Mouse (Mus musculus): ENCODE results near the gene Prr18. TPM values are rescaled to one million over a fixed set of nuclear protein-coding genes. Genes with fewer than 3 reads are reported as not detected.
A peak's percentile ranks its signal among the peaks of the same experiment; 100 is the strongest.
"Not testable (repeated sequence)": the region's sequence is repeated elsewhere in the genome, so short reads cannot be mapped to it uniquely, and the experiment has no call there.

Gene Prr18
- polyA plus RNA-seq, 1 experiment from 2014 or later = 0.19 TPM

- DNase-seq (ENCODE audit: low read depth, low spot score) (no peak), ATAC-seq (peak; percentile 50)
- CTCF ChIA-PET = interaction anchor here (1.9 kb wide), 1 partner anchor 41 kb away, joined by 5 read pairs; no protein-coding TSS in a partner anchor
- no peaks in the 10 kb centered on the region for H3K27me3 ChIP-seq
- in situ Hi-C loops (cut with MboI; ENCODE audit: low pct_unique_long_range_greater_than_20kb) = no loop called here
- no peak for TF ChIP-seq CTCF (IDR thresholded peaks at IDR 0.05)
- POLR2A ChIA-PET = no interaction called here
Observed at GRCm38 (mm10) chr17:8305801-8306200, 31.5 kb upstream of the Prr18 start.

GRCm38 (mm10) chr17:8310838-8311614 lies 26.2 kb upstream of the Prr18 start, which contains the start of gene Sft2d1:
Sft2d1 (plus strand) TSS chr17:8311102.
- POLR2A ChIA-PET = no interaction called here
- in situ Hi-C loops (cut with MboI; ENCODE audit: low pct_unique_long_range_greater_than_20kb) = loop anchor here (5.0 kb wide), 2 partner anchors 34 to 61 kb away; no protein-coding TSS in a partner anchor
- peak; percentile 84 for ATAC-seq
- H3K27me3 ChIP-seq = no peaks in the 10 kb centered on the region
- CTCF ChIA-PET = interaction anchor here (1.3 kb wide), 1 partner anchor 46 kb away, joined by 5 read pairs; no protein-coding TSS in a partner anchor
- TF ChIP-seq CTCF (IDR thresholded peaks at IDR 0.05) = no peak
- DNase-seq (ENCODE audit: low read depth, low spot score) = peak; percentile 60

GRCm38 (mm10) chr17:8311751-8312150 lies 25.5 kb upstream of the Prr18 start:
- POLR2A ChIA-PET = no interaction called here
- CTCF ChIA-PET = interaction anchor here (1.2 to 1.4 kb wide), 2 partner anchors 47 to 59 kb away, joined by 3 to 4 read pairs; no protein-coding TSS in a partner anchor
- no peak for DNase-seq (ENCODE audit: low read depth, low spot score)

GRCm38 (mm10) chr17:8313976-8314375 lies 23.3 kb upstream of the Prr18 start:
- ATAC-seq (no peak), DNase-seq (ENCODE audit: low read depth, low spot score) (no peak)
- POLR2A ChIA-PET = no interaction called here
- in situ Hi-C loops (cut with MboI; ENCODE audit: low pct_unique_long_range_greater_than_20kb) = loop anchor here (5.0 kb wide), 2 partner anchors 37 to 58 kb away; no protein-coding TSS in a partner anchor
- no peaks in the 10 kb centered on the region for H3K27me3 ChIP-seq
- CTCF ChIA-PET = no interaction called here
- TF ChIP-seq CTCF (IDR thresholded peaks at IDR 0.05) = no peak

More at GRCm38 (mm10) chr17:8311751-8312150, 25.5 kb upstream of the Prr18 start:
- no peak for TF ChIP-seq CTCF (IDR thresholded peaks at IDR 0.05)
- in situ Hi-C loops (cut with MboI; ENCODE audit: low pct_unique_long_range_greater_than_20kb) = loop anchor here (5.0 kb wide), 2 partner anchors 34 to 61 kb away; no protein-coding TSS in a partner anchor
- H3K27me3 ChIP-seq = no peaks in the 10 kb centered on the region
- ATAC-seq = no peak

- POLR2A ChIA-PET = no interaction called here
- no peaks in the 10 kb centered on the region for H3K27me3 ChIP-seq
- no peak for TF ChIP-seq CTCF (IDR thresholded peaks at IDR 0.05)
- no peak for ATAC-seq
- no peak for DNase-seq (ENCODE audit: low read depth, low spot score)
- in situ Hi-C loops (cut with MboI; ENCODE audit: low pct_unique_long_range_greater_than_20kb) = no loop called here
- CTCF ChIA-PET = interaction anchor here (0.7 to 1.4 kb wide), 3 partner anchors 18 to 56 kb away, joined by 3 read pairs; no protein-coding TSS in a partner anchor
Observed at GRCm38 (mm10) chr17:8316251-8316650, 21.0 kb upstream of the Prr18 start.

- CTCF ChIA-PET; in situ Hi-C loops (cut with MboI; ENCODE audit: low pct_unique_long_range_greater_than_20kb); ATAC-seq; H3K27me3 ChIP-seq; POLR2A ChIA-PET; DNase-seq (ENCODE audit: low read depth, low spot score): not testable (repeated sequence)
Observed at GRCm38 (mm10) chr17:8326877-8327276, 10.4 kb upstream of the Prr18 start.

GRCm38 (mm10) chr17:8328511-8329174 lies 8.6 kb upstream of the Prr18 start:
- in situ Hi-C loops (cut with MboI; ENCODE audit: low pct_unique_long_range_greater_than_20kb) = no loop called here
- ATAC-seq (no peak), DNase-seq (ENCODE audit: low read depth, low spot score) (no peak)
- TF ChIP-seq CTCF (IDR thresholded peaks at IDR 0.05) = no peak
- H3K27me3 ChIP-seq = no peaks in the 10 kb centered on the region
- CTCF ChIA-PET = no interaction called here
- POLR2A ChIA-PET = no interaction called here

- POLR2A ChIA-PET = interaction anchor here (1.0 kb wide), 1 partner anchor 9 kb away, joined by 3 read pairs; no protein-coding TSS in a partner anchor
- in situ Hi-C loops (cut with MboI; ENCODE audit: low pct_unique_long_range_greater_than_20kb) = no loop called here
- DNase-seq (ENCODE audit: low read depth, low spot score) = no peak
Observed at GRCm38 (mm10) chr17:8330602-8331001, 6.7 kb upstream of the Prr18 start.

GRCm38 (mm10) chr17:8339666-8340374 lies 2.6 kb downstream of the Prr18 start:
- DNase-seq (ENCODE audit: low read depth, low spot score) (no peak), ATAC-seq (peak; percentile 27)
- H3K27me3 ChIP-seq = peaks cover 6% of the 10 kb centered on the region
- ChIA-PET CTCF (interaction anchor here (0.9 to 1.1 kb wide), 2 partner anchors 10 to 33 kb away, joined by 3 read pairs; no protein-coding TSS in a partner anchor), POLR2A (interaction anchor here (0.7 to 1.0 kb wide), 2 partner anchors 10 to 14 kb away, joined by 3 read pairs; no protein-coding TSS in a partner anchor)
- TF ChIP-seq CTCF (IDR thresholded peaks at IDR 0.05) = no peak
- in situ Hi-C loops (cut with MboI; ENCODE audit: low pct_unique_long_range_greater_than_20kb) = no loop called here

More at GRCm38 (mm10) chr17:8330602-8331001, 6.7 kb upstream of the Prr18 start:
- CTCF ChIA-PET = interaction anchor here (1.2 kb wide), 2 partner anchors 9 to 15 kb away, joined by 3 read pairs; no protein-coding TSS in a partner anchor
- TF ChIP-seq CTCF (IDR thresholded peaks at IDR 0.05) = no peak
- ATAC-seq = no peak
- H3K27me3 ChIP-seq = no peaks in the 10 kb centered on the region
